Mouse (Mus musculus) layer of hippocampus, postnatal 36 days (tissue): ENCODE measurements around the gene Rrp36. TPM values are rescaled to one million over a fixed set of nuclear protein-coding genes. Genes with fewer than 3 reads are reported as not detected.

Experiments
- DNase-seq, 2 experiments: peaks; one replicate each; pipeline ENCODE4 v3.0.0; 2022
- total RNA-seq, 2 experiments: library from RNA; stranded (reverse); gene quantifications; 2 replicates each; pipeline ENCODE4 v1.2.3; 2021

Gene Rrp36
- total RNA-seq, 2 experiments from 2014 or later: 14.5 to 15.4 TPM

DNA sequence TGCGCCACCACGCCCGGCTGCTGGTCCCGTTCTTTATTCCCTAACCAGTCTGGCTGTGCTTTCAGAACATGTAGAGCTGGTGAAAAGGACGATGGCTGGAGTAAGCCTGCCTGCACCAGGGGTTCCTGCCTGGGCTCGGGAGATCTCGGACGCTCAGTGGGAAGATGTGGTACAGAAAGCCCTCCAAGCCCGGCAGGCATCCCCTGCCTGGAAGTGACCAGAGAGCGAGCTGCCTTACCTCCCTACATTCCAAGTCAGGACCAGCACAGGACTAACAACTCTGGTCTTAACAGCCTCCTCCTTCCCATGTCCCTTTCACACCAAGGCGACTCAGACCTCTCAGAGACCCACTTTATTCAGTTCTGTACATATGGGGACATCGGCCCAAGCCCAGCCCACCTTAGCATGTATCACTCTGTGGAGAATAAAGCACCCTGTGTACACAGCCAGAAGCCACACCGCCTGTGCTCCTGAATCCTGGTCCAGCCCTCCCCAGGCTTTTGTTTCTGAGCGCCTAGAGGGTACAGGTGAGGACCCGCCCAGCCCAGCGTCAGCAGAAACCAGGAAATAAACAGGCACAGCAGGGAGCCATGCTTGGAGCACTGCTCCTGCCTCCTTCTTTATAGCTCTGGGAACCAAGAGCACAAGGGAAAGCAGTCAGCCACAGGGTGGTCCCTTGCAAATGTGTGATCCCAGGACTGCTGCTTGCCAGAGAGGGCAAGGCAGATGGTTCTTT is 8.7 kb upstream of the Rrp36 start:
- DNase-seq: no peak

DNA sequence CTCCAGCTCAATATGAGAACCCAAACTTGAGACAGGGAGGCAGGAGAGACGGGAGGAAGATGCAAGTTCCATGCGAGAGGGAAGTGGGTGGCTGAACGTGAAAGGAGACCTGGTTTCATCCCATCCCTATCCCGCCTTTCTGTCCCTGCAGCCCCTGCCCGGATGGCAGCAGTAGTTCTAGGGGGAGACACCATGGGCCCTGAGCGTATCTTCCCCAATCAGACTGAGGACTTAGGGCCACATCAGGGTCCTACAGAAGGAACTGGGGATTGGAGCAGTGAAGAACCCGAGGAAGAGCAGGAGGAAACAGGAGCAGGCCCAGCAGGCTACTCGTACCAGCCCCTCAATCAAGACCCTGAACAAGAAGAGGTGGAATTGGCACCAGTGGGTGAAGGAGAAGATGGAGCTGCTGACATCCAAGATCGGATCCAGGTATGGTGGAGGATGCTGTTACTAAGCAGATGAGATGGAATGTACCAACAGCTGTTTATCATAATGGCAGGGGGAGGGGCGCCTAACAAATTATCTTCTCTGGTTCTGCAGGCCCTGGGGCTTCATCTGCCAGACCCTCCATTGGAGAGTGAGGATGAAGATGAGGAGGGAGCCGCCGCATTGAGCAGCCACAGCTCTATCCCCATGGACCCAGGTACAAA is 7.4 kb upstream of the Rrp36 start:
- DNase-seq: no peak

- peak; percentile 94 to 95 for DNase-seq
These were observed 6.7 kb upstream of the Rrp36 start, which contains the start of gene Klhdc3 for GRCm38 (mm10) chr17:46680760-46681373. Gene Klhdc3 (minus strand): TSS chr17:46680914.

DNA sequence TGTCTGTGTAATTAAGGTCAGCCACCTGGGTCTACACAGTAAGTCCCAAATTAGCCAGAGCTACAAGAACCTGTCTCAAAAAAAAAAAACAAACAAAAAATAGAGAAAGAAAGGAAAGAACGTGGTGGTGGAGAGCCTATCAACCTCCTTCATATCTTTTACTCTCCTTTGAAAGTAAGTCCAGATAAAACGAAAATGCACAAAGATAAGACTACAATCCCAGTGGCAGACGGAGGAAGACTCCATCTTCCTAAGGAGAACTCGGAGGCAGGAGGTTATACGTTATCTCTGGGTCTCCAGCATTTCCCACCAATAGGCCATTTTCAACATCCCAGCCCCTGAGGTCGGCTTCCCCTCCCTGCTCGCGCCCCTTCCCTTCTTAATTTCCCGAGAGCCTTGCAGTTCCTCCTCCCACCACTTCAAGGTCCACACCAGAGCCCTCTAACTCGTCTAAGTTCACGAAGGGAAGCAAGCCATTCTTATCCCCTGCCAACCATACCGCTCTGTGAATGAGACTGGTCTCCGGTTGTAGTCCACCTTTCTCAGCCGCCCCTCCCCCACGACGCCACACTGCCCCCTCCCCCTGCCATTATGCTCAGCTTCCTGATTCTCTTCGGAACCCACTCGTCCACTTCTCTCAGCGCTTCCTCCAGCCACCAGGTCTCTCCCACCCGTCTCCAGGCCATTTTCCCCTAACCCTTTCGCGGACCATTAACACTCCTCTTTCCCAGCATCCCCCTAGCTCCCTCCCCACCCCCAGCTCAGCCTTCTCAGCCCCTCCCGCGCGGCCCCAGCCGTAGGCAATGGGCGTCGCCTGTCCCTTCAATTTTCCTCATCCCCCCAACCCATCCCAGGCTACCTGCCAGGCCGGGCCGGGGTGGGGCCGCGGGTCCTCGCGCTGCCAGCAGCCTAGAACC is 5.9 kb upstream of the Rrp36 start:
- no peak for DNase-seq

DNA sequence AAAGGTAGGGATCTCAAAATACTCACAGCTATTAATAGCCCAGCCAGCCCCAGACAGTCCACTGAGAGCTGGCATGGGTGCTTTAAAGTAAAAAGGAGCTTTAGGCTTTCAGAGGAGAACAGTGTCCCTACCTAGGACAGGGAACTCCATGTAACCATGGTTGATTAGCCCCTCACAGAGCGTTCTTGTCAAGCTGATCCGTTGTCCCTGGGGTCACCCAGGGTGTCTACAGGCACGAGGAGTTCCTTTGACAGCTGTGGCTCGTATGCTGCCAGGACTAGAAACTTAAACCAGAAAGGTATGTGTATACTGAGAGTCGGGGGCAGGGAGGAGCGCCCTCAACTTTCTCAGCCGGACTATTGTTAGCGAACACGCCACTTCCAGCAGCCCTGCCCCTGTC is 4.8 kb upstream of the Rrp36 start:
- no peak for DNase-seq

DNA sequence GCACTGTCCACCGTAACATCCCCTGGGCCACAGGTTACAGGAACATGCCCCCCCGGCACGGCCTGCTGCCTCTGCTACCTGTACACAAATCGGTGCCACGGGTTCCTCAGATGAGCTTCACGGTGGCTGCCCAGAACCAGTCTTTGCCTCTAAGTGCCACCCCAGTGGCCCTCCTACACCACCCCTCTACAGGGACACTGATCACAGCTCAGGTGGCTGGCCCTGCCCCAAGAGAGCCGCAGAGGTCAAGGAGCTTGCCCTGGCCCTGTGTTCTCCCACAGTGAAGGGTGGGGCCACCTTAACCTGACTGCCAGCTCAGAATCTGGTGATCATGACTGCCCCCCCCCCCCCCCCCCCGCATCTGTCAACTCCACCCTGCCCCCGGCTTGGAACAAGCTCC is 4.3 kb upstream of the Rrp36 start, which contains the start of gene Mea1:
Mea1 (plus strand) TSS at position 378 of the 400 bp plus-strand sequence.
- DNase-seq: no peak

DNA sequence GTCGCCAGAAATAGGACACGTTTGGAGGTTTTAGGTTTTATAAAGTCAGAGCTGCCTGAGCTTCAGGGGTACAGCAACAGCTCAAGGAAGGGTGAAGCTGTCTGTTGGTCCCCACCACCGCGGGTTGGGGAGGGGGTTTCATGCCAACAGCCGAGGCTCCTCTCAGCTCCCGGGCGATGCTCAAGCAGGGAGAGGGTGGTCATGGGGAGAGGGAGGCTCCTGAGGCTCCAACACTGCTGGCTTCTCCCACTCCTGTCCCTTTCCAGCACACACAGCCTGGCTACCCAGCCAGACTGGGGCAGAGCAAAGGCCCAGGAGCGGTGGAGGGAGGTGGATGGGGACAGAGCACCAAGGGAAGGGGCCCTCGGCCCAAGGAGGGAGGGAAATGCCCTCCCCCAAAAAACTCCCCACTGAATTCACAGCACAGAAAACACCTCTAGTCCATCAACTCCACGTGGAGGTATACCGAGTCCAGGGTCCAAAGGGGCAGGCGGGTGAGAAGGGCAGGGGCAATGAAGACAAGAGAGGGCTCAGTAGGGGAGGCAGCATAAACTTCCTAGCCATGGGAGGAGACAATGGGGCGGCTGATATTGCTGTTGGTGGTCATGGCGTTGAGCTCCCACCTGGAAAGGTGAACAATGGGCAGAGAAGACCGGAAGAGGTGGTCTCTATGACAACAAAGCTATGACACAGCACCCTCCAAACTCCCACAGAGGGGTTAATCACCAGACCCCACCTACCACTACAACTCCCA is 555 bp upstream of the Rrp36 start:
- DNase-seq: no peak

DNA sequence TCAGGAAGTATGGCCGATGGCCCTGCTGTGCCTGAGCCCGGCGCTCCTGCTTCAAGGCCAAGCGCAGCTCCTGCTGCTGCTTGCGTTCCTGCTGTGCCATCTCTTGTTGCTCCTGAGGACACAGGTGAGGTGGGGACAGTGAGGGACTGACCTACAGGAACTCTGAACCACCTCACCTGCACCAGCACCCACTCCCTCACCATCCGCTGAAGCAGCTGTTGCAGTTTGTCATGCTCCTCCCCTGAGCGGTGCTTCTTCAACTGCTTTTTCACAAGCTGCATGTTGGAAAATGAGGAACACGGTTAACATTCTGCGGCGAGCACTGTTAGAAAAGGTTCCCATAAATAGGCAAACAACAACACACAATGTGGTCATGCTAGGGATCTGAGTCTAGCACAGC is 4.2 kb downstream of the Rrp36 start:
- no peak for DNase-seq

GRCm38 (mm10) chr17:46667712-46668111 is 6.4 kb downstream of the Rrp36 start:
- DNase-seq: no peak

- DNase-seq: no peak
These were observed 11.4 kb downstream of the Rrp36 start for GRCm38 (mm10) chr17:46662730-46663129.

DNA sequence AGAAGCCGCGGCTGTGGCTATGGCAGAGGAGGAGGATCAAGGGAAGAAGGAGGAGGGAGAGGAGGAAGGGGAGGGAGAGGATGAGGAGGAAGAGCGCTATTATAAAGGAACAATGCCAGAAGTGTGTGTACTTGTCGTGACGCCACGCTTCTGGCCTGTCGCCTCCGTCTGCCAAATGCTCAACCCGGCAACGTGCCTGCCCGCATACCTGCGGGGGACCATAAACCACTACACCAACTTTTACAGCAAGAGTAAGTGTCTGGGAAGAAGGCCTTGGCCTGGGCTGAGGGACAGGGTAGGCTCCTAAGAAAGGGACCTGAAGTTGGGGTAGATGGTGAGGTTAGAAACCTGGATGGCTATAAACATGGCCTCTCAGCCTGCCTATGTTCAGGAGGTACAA is 12.2 kb downstream of the Rrp36 start:
- no peak for DNase-seq

- no peak for DNase-seq
These were observed 12.8 kb downstream of the Rrp36 start for GRCm38 (mm10) chr17:46661351-46661750.

DNA sequence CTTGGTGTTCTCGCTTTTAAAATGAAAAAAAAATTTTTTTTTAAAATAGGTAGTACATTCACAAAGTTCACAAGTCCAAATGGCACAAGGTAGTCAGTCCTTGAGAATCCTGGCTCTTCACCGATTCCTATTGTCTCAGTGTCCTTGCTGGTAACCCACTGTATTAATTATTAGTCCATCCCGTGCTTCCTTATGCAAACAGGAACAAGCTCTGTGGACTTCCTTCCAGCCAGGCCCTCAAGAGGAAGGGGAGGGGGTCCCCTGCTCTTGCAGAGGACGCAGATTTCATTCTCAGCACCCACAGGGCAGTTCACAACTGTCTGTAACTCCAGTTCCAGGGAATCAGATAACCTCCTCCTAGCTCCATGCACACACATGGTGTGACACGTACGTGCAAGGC is 18.1 kb downstream of the Rrp36 start:
- no peak for DNase-seq

DNA sequence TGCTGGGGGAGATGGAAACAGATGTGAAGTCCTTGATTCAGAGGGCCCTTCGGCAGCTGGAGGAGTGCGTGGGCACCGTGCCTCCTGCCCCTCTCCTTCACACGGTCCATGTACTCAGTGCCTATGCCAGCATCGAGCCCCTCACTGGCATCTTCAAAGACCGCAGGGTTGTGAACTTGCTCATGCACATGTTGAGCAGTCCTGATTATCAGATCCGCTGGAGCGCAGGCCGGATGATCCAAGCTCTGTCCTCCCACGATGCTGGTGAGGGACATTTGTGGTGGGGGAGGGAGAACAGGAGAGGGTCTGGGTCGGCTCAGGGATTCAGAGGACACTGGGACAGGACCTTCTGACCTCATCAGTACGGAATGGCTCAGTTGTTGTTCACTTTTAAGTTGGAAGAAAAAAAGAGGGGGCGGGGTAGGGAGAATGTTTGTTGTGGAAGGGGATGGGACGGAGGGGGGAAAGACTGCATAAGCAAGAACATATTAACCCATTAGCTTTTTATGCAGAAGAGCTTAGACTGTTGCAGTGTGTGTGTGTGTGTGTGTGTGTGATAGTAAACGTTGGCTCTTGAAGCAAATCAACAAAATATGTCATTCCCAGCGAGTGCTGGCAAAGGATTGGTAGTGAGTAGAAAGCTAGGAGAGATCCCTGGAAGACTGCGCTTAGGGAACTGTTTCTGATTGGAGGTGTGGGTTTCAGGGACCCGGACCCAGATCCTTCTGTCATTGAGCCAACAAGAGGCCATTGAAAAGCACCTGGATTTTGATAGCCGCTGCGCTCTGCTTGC is 22.2 kb downstream of the Rrp36 start:
- DNase-seq: no peak

DNA sequence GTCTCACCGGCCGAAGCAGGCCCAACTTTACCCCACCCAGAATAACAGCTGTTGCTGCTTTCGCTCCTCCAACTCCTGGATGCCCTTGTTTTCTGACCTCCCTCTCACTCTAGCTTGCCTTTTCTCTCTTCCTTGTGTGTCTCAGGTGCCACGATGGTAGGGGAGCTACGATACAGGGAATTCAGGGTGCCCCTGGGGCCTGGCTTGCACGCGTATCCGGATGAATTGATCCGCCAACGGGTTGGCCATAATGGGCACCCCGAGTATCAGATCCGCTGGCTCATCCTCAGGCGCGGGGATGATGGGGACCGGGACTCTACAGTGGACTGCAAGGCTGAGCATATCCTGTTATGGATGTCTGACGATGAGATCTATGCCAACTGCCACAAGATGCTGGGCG is 22.9 kb downstream of the Rrp36 start:
- DNase-seq: no peak

- DNase-seq: peak; percentile 89 to 90
These were observed 23.7 kb downstream of the Rrp36 start, which contains the start of gene Cul7 for GRCm38 (mm10) chr17:46650232-46651031. Gene Cul7 (plus strand): TSS chr17:46650337.

DNA sequence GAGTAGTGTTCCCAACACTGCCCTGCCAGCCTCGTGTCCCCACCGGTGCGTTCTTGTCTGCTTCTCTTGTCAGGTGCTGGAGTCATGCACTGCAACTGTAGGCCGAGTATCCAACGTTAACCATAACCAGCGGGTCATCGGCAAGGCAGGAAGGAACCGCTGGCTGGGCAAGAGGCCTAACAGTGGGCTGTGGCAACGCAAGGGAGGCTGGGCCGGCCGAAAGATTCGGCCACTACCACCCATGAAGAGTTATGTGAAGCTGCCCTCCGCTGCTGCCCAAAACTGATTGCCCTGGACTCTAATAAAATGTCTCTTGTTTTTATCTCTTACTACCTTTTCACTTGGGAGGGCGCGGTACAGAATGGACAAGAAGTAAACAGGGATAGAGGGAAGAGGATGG is 24.3 kb downstream of the Rrp36 start:
- DNase-seq: no peak

- no peak for DNase-seq
These were observed 25.7 kb downstream of the Rrp36 start for GRCm38 (mm10) chr17:46648436-46648835.

- no peak for DNase-seq
These were observed 26.9 kb downstream of the Rrp36 start for GRCm38 (mm10) chr17:46647279-46647678.

GRCm38 (mm10) chr17:46646322-46646662 is 27.9 kb downstream of the Rrp36 start:
- DNase-seq: no peak
